Mouse (Mus musculus) embryo, embryonic 10 days (tissue): ENCODE measurements at regions not wholly inside any gene's neighbourhood (a gene's known extent, or its start where the extent isn't known, plus 50 kb on each side); places are given as distances from the start of the nearest gene placed in this dataset.
"Not testable (repeated sequence)": the region's sequence is repeated elsewhere in the genome, so short reads cannot be mapped to it uniquely, and the experiment has no call there.

Experiments
- DNase-seq: peaks from one replicate; pipeline ENCODE4 v3.0.0-alpha.2; 2015; ENCODE audit warnings: low spot score

- DNase-seq: not testable (repeated sequence)
Observed at GRCm38 (mm10) chr10:22460386-22460785, 100.0 kb downstream of the Raet1d start.

GRCm38 (mm10) chr10:22460818-22461479, 100.6 kb downstream of the Raet1d start:
- peak; percentile 49 for DNase-seq

- DNase-seq: not testable (repeated sequence)
Observed at GRCm38 (mm10) chr10:22461480-22462050, 101.2 kb downstream of the Raet1d start.

GRCm38 (mm10) chr10:22471722-22472330, 111.5 kb downstream of the Raet1d start:
- not testable (repeated sequence) for DNase-seq

GRCm38 (mm10) chr10:22479860-22480259, 119.5 kb downstream of the Raet1d start:
- DNase-seq: peak; percentile 81

GRCm38 (mm10) chr10:22487071-22487470, 126.7 kb downstream of the Raet1d start:
- not testable (repeated sequence) for DNase-seq

GRCm38 (mm10) chr10:22491806-22492347, 131.5 kb downstream of the Raet1d start:
- not testable (repeated sequence) for DNase-seq

- DNase-seq: no peak
Observed at GRCm38 (mm10) chr10:22495975-22496496, 135.7 kb downstream of the Raet1d start.
